Mouse (Mus musculus) heart, adult 2 months (tissue): Measurements from ENCODE around the gene Spats1.

ENCODE experiments used
- CTCF ChIP-seq: fragments of 200-600 bp; IDR thresholded peaks from 2 replicates; pipeline ENCODE4 v1.8.1; 2022; ENCODE audit warnings: antibody characterized with exemption, mild to moderate bottlenecking, moderate library complexity
- EP300 ChIP-seq: fragments of 200-500 bp; IDR thresholded peaks from 2 replicates; pipeline ENCODE4 v1.6.1; 2011; ENCODE audit warnings: low read depth, low read length, control low read depth; ENCODE audit not compliant: insufficient read depth
- POLR2A ChIP-seq: fragments of 200-500 bp; IDR thresholded peaks from 2 replicates; pipeline ENCODE4 v1.6.1; 2011; ENCODE audit warnings: mild to moderate bottlenecking, low read depth, low read length, control low read depth; ENCODE audit not compliant: insufficient read depth

DNA sequence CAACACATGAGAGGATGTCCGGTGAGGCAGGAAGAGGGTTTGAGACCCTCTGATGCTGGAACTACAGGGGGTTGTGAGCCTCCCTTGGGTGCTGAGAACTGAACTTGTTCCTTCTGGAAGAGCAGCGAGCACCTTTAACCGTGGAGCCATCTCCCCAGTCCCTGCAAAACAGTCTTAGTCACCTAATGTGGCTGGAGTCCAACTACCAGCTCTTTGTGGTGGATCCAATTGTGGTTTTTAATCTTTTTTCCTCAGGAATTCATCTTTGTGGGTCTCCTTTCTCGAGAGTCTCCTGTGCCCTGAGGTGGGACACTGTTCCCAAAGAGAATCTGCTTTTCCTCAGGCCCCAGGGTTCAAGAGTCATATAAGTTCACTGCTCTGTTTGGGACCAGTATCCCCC lies 29.3 kb downstream of the Spats1 start:
- no peak for TF ChIP-seq EP300
- no peak for TF ChIP-seq CTCF
- no peak for TF ChIP-seq POLR2A
